In genomic region chr16:92336280-92336679, GRCm38 (mm10) we compare ENCODE assay signal across 7 mouse cellular contexts. TPM values are rescaled to one million over a fixed set of nuclear protein-coding genes. Genes with fewer than 3 reads are reported as not detected.
DNase-seq lines count a peak whose midpoint lies in the region; ATAC-seq and TF ChIP-seq lines count a peak whose summit lies in the region.

No protein-coding gene starts in this region.

- no peak overlapping the region for H3K27ac ChIP-seq in forebrain, embryonic 15.5 days (replicated peaks)
- no peak overlapping the region for H3K27ac ChIP-seq in midbrain, embryonic 11.5 days (ENCODE audit: low read depth, low read length)
- H3K27ac ChIP-seq in small intestine, adult 2 months (ENCODE audit: insufficient read depth, low read depth, low read length), result no peak overlapping the region

- H3K4me2 ChIP-seq in forebrain, embryonic 15.5 days (replicated peaks), result no peak overlapping the region
- H3K4me2 ChIP-seq in midbrain, embryonic 11.5 days, result no peak overlapping the region

- no peak overlapping the region for H3K4me3 ChIP-seq in forebrain, embryonic 15.5 days
- no peak overlapping the region for H3K4me3 ChIP-seq in midbrain, embryonic 11.5 days (ENCODE audit: low read depth, low read length)
- no peak overlapping the region for H3K4me3 ChIP-seq in small intestine, adult 2 months (ENCODE audit: low read depth, low read length)

- WGBS in forebrain, embryonic 15.5 days, result 8% methylated on average over 9 of the region's 9 CpGs
- WGBS in midbrain, embryonic 11.5 days, result 7% methylated on average over 9 of the region's 9 CpGs
- WGBS in small intestine, adult 2 months, result 5% methylated on average over 9 of the region's 9 CpGs

- peak; percentile 82 for TF ChIP-seq CTCF in small intestine, adult 2 months (IDR thresholded peaks at IDR 0.05; ENCODE audit: extremely low read depth, insufficient read length, insufficient replicate concordance, low read depth, low read length)

- no peaks in the 10 kb centered on the region for H3K36me3 ChIP-seq in forebrain, embryonic 15.5 days
- no peaks in the 10 kb centered on the region for H3K36me3 ChIP-seq in midbrain, embryonic 11.5 days (ENCODE audit: control insufficient read depth, insufficient read depth, low read length)
- no peaks in the 10 kb centered on the region for H3K36me3 ChIP-seq in small intestine, adult 2 months (ENCODE audit: control insufficient read depth, insufficient read depth, low read length)

- no peaks in the 10 kb centered on the region for H3K9me3 ChIP-seq in forebrain, embryonic 15.5 days
- no peaks in the 10 kb centered on the region for H3K9me3 ChIP-seq in midbrain, embryonic 11.5 days (ENCODE audit: control insufficient read depth, low read length)

- peak; percentile 49 for DNase-seq in WW6 (ENCODE audit: low read depth, low spot score)
- peak; percentile 74 for DNase-seq in cerebellum, adult 11-12 months
- DNase-seq in hindlimb bud, embryonic 11.5 days (ENCODE audit: extremely low spot score, low read depth, low spot score), result peak; percentile 82
- peak; percentile 69 to 81 for DNase-seq in left cerebral cortex, postnatal 10 days (ENCODE audit: extremely low spot score in 1 of 2, low spot score in 2 of 2)
- DNase-seq in midbrain, embryonic 11.5 days (ENCODE audit: low spot score, missing footprints), result peak; percentile 98

- no peak for TF ChIP-seq POLR2A in small intestine, adult 2 months (IDR thresholded peaks at IDR 0.05; ENCODE audit: low read depth, low read length)

- no peak overlapping the region for H3K9ac ChIP-seq in forebrain, embryonic 15.5 days (replicated peaks)
- H3K9ac ChIP-seq in midbrain, embryonic 11.5 days (ENCODE audit: low read length), result no peak overlapping the region

- intact Hi-C loops in left cerebral cortex, postnatal 10 days (cut with DNase I), result no loop called here

- H3K27me3 ChIP-seq in forebrain, embryonic 15.5 days, result no peaks in the 10 kb centered on the region
- no peaks in the 10 kb centered on the region; the same call in 1 of the 2 replicates for H3K27me3 ChIP-seq in midbrain, embryonic 11.5 days (ENCODE audit: control insufficient read depth, insufficient read depth, low read length)
- H3K27me3 ChIP-seq in small intestine, adult 2 months (ENCODE audit: control insufficient read depth, insufficient read depth, low read length), result peaks cover 2% of the 10 kb centered on the region; the same call in 1 of the 2 replicates

- peaks cover 2% of the 10 kb centered on the region; the same call in 1 of the 2 replicates for H3K4me1 ChIP-seq in forebrain, embryonic 15.5 days
- H3K4me1 ChIP-seq in midbrain, embryonic 11.5 days (ENCODE audit: control insufficient read depth, insufficient read depth, low read length), result peaks cover 10% of the 10 kb centered on the region
- no peaks in the 10 kb centered on the region for H3K4me1 ChIP-seq in small intestine, adult 2 months (ENCODE audit: control insufficient read depth, insufficient read depth, insufficient read length, low read length)

- ATAC-seq in forebrain, embryonic 15.5 days (replicated peaks), result 0 out of 2 replicates have a peak, but pooled peaks have one; percentile 30
- ATAC-seq in midbrain, embryonic 11.5 days (ENCODE audit: low FRiP score), result 0 out of 2 replicates have a peak, but pooled peaks have one; percentile 36

RNA-seq across cellular contexts. Expression of gene Fam243, which starts 15.0 kb away (rescaled TPM):
- 0.17 TPM in 1 of 2 replicates, not detected in the other for polyA plus RNA-seq in forebrain, embryonic 15.5 days (2015; fragmentation: Nextera tagmentation; extraction: Ambion mirVana)
- not detected for total RNA-seq in left cerebral cortex, postnatal 10 days (2021)
- 0.08 TPM in 1 of 2 replicates, not detected in the other for polyA plus RNA-seq in midbrain, embryonic 11.5 days (2014; fragmentation: Nextera tagmentation; extraction: Ambion mirVana)
- polyA plus RNA-seq in small intestine, adult 2 months (2012; rRNA removed), result not detected in 2 replicates

RNA-seq across cellular contexts. Expression of gene Kcne1, which starts 23.0 kb away (rescaled TPM):
- polyA plus RNA-seq in forebrain, embryonic 15.5 days (2015; fragmentation: Nextera tagmentation; extraction: Ambion mirVana), result 0.33 TPM in 1 of 2 replicates, not detected in the other
- total RNA-seq in left cerebral cortex, postnatal 10 days (2021), result not detected
- 0.16 TPM in 1 of 2 replicates, not detected in the other for polyA plus RNA-seq in midbrain, embryonic 11.5 days (2014; fragmentation: Nextera tagmentation; extraction: Ambion mirVana)
- not detected in 2 replicates for polyA plus RNA-seq in small intestine, adult 2 months (2012; rRNA removed)

RNA-seq across cellular contexts. Expression of gene Smim11, which starts 35.2 kb away (rescaled TPM):
- 92.6 and 107 TPM in 2 replicates for polyA plus RNA-seq in forebrain, embryonic 15.5 days (2015; fragmentation: Nextera tagmentation; extraction: Ambion mirVana)
- total RNA-seq in left cerebral cortex, postnatal 10 days (2021), result 10 to 100 TPM; 13.3 to 13.6 TPM
- 137 and 143 TPM in 2 replicates for polyA plus RNA-seq in midbrain, embryonic 11.5 days (2014; fragmentation: Nextera tagmentation; extraction: Ambion mirVana)
- 14.6 and 18.2 TPM in 2 replicates for polyA plus RNA-seq in small intestine, adult 2 months (2012; rRNA removed)

RNA-seq across cellular contexts. Expression of gene Kcne2, which starts 44.1 kb away (rescaled TPM):
- 11.5 and 23.2 TPM in 2 replicates for polyA plus RNA-seq in forebrain, embryonic 15.5 days (2015; fragmentation: Nextera tagmentation; extraction: Ambion mirVana)
- under 1 TPM; 0.21 to 0.34 TPM for total RNA-seq in left cerebral cortex, postnatal 10 days (2021)
- polyA plus RNA-seq in midbrain, embryonic 11.5 days (2014; fragmentation: Nextera tagmentation; extraction: Ambion mirVana), result 0.12 and 0.14 TPM in 2 replicates
- polyA plus RNA-seq in small intestine, adult 2 months (2012; rRNA removed), result not detected in 2 replicates
